Mouse (Mus musculus): ENCODE results near the gene Srd5a1. TPM values are rescaled to one million over a fixed set of nuclear protein-coding genes. Genes with fewer than 3 reads are reported as not detected.
A peak's percentile ranks its signal among the peaks of the same experiment; 100 is the strongest.

The Srd5a1 gene
- polyA plus RNA-seq, 1 experiment: 14.9 TPM

GRCm38 (mm10) chr13:69534654-69535551 lies 76.3 kb downstream of the Srd5a1 start:
- peak overlapping the region; percentile 83 for H3K4me3 ChIP-seq (replicated peaks; ENCODE audit: insufficient read depth, low read depth, low read length)

GRCm38 (mm10) chr13:69534334-69534653 lies 76.9 kb downstream of the Srd5a1 start, which contains the start of gene Tent4a:
Tent4a (minus strand) TSS chr13:69534617.
- Histone ChIP-seq H3K27me3 (ENCODE audit: control insufficient read depth, insufficient read depth, low read length) (no peaks in the 10 kb centered on the region), H3K27ac (ENCODE audit: insufficient read depth, low read length) (peak within 1 kb of the TSS; percentile 99), H3K4me3 (replicated peaks; ENCODE audit: insufficient read depth, low read depth, low read length) (peak within 1 kb of the TSS; percentile 94), H3K4me1 (ENCODE audit: control insufficient read depth, insufficient read depth, low read length) (peaks cover 25% of the 10 kb centered on the region)
- TF ChIP-seq CTCF (IDR thresholded peaks at IDR 0.05; ENCODE audit: borderline replicate concordance, insufficient read depth, low read depth, low read length) (no peak), POLR2A (IDR thresholded peaks at IDR 0.05; ENCODE audit: borderline replicate concordance, insufficient read depth, low read length) (no peak)
- WGBS: 6% methylated on average over 47 of the region's 57 CpGs
- no peak for DNase-seq

More at GRCm38 (mm10) chr13:69534654-69535551, 76.3 kb downstream of the Srd5a1 start:
- TF ChIP-seq POLR2A (IDR thresholded peaks at IDR 0.05; ENCODE audit: borderline replicate concordance, insufficient read depth, low read length): peak; percentile 80
- no peak for TF ChIP-seq CTCF (IDR thresholded peaks at IDR 0.05; ENCODE audit: borderline replicate concordance, insufficient read depth, low read depth, low read length)
- WGBS: under 1% methylated on average over 86 of the region's 86 CpGs
- Histone ChIP-seq H3K27me3 (ENCODE audit: control insufficient read depth, insufficient read depth, low read length) (no peaks in the 10 kb centered on the region), H3K27ac (ENCODE audit: insufficient read depth, low read length) (peak overlapping the region; percentile 99), H3K4me1 (ENCODE audit: control insufficient read depth, insufficient read depth, low read length) (peaks cover 22% of the 10 kb centered on the region)
- peak; percentile 98 to 99 for DNase-seq

GRCm38 (mm10) chr13:69533405-69534333 lies 77.6 kb downstream of the Srd5a1 start, which contains the start of gene Nsun2:
Nsun2 (plus strand) TSS chr13:69533746.
- 3% methylated on average over 140 of the region's 155 CpGs for WGBS
- peak within 1 kb of the TSS; percentile 67 for H3K27ac ChIP-seq (ENCODE audit: insufficient read depth, low read length)
- DNase-seq: peak; percentile 79 to 81
- TF ChIP-seq POLR2A (IDR thresholded peaks at IDR 0.05; ENCODE audit: borderline replicate concordance, insufficient read depth, low read length) (peak; percentile 55; the same call in 1 of the 2 replicates), CTCF (IDR thresholded peaks at IDR 0.05; ENCODE audit: borderline replicate concordance, insufficient read depth, low read depth, low read length) (no peak)
- no peaks in the 10 kb centered on the region for H3K27me3 ChIP-seq (ENCODE audit: control insufficient read depth, insufficient read depth, low read length)
- H3K4me1 ChIP-seq (ENCODE audit: control insufficient read depth, insufficient read depth, low read length): peaks cover 29% of the 10 kb centered on the region
- H3K4me3 ChIP-seq (replicated peaks; ENCODE audit: insufficient read depth, low read depth, low read length): peak within 1 kb of the TSS; percentile 94

GRCm38 (mm10) chr13:69532893-69533404 lies 78.3 kb downstream of the Srd5a1 start:
- no peaks in the 10 kb centered on the region for H3K27me3 ChIP-seq (ENCODE audit: control insufficient read depth, insufficient read depth, low read length)
- peaks cover 36% of the 10 kb centered on the region for H3K4me1 ChIP-seq (ENCODE audit: control insufficient read depth, insufficient read depth, low read length)
- peak overlapping the region; percentile 67; the same call in 1 of the 2 replicates for H3K27ac ChIP-seq (ENCODE audit: insufficient read depth, low read length)
- TF ChIP-seq CTCF (IDR thresholded peaks at IDR 0.05; ENCODE audit: borderline replicate concordance, insufficient read depth, low read depth, low read length) (no peak), POLR2A (IDR thresholded peaks at IDR 0.05; ENCODE audit: borderline replicate concordance, insufficient read depth, low read length) (no peak)
- H3K4me3 ChIP-seq (replicated peaks; ENCODE audit: insufficient read depth, low read depth, low read length): peak overlapping the region; percentile 94
- WGBS: 1% methylated on average over 9 of the region's 9 CpGs
- DNase-seq: no peak

GRCm38 (mm10) chr13:69532101-69532892 lies 78.9 kb downstream of the Srd5a1 start:
- TF ChIP-seq CTCF (IDR thresholded peaks at IDR 0.05; ENCODE audit: borderline replicate concordance, insufficient read depth, low read depth, low read length) (no peak), POLR2A (IDR thresholded peaks at IDR 0.05; ENCODE audit: borderline replicate concordance, insufficient read depth, low read length) (no peak)
- Histone ChIP-seq H3K27ac (ENCODE audit: insufficient read depth, low read length) (peak overlapping the region; percentile 72), H3K27me3 (ENCODE audit: control insufficient read depth, insufficient read depth, low read length) (no peaks in the 10 kb centered on the region), H3K4me1 (ENCODE audit: control insufficient read depth, insufficient read depth, low read length) (peaks cover 38% of the 10 kb centered on the region), H3K4me3 (replicated peaks; ENCODE audit: insufficient read depth, low read depth, low read length) (peak overlapping the region; percentile 94)
- DNase-seq: peak; percentile 55 to 61
- WGBS: 5% methylated on average over 14 of the region's 14 CpGs

- Histone ChIP-seq H3K27ac (ENCODE audit: insufficient read depth, low read length) (peak overlapping the region; percentile 72; the same call in 1 of the 2 replicates), H3K27me3 (ENCODE audit: control insufficient read depth, insufficient read depth, low read length) (no peaks in the 10 kb centered on the region), H3K4me1 (ENCODE audit: control insufficient read depth, insufficient read depth, low read length) (peaks cover 38% of the 10 kb centered on the region), H3K4me3 (replicated peaks; ENCODE audit: insufficient read depth, low read depth, low read length) (peak overlapping the region; percentile 94)
- 10% methylated on average over 6 of the region's 6 CpGs for WGBS
- DNase-seq: peak in 1 of 2 experiments; percentile 44
- TF ChIP-seq CTCF (IDR thresholded peaks at IDR 0.05; ENCODE audit: borderline replicate concordance, insufficient read depth, low read depth, low read length) (no peak), POLR2A (IDR thresholded peaks at IDR 0.05; ENCODE audit: borderline replicate concordance, insufficient read depth, low read length) (no peak)
Observed at GRCm38 (mm10) chr13:69531431-69531830, 79.8 kb downstream of the Srd5a1 start.
